Mouse (Mus musculus) midbrain, embryonic 11.5 days (tissue): ENCODE results near the gene Pycr1. TPM values are rescaled to one million over a fixed set of nuclear protein-coding genes. Genes with fewer than 3 reads are reported as not detected.

Experiments used
- ATAC-seq: fragments of 200-750 bp; cut with Nextera tagmentation; 2 replicates; pipeline ENCODE4 v1.8.0; 2017; ENCODE audit warnings: moderate TSS enrichment, moderate library complexity; ENCODE audit not compliant: low FRiP score
- DNase-seq: peaks from one replicate; pipeline ENCODE4 v3.0.0; 2015; ENCODE audit warnings: low spot score; ENCODE audit errors: missing footprints
- H3K27ac ChIP-seq: fragments of 300-500 bp; sonication (generic); 2 replicates; pipeline ENCODE4 v1.5.1; 2014; ENCODE audit warnings: low read depth, low read length
- H3K27me3 ChIP-seq: fragments of 300-500 bp; sonication (generic); 2 replicates; pipeline ENCODE4 v1.6.1; 2014; ENCODE audit warnings: mild to moderate bottlenecking, low read length, moderate library complexity, mixed read lengths; ENCODE audit not compliant: control insufficient read depth, insufficient read depth
- H3K36me3 ChIP-seq: fragments of 300-500 bp; sonication (generic); 2 replicates; pipeline ENCODE4 v1.6.1; 2014; ENCODE audit warnings: mild to moderate bottlenecking, low read length, moderate library complexity, mixed read lengths; ENCODE audit not compliant: control insufficient read depth, insufficient read depth
- H3K4me1 ChIP-seq: fragments of 300-500 bp; sonication (generic); 2 replicates; pipeline ENCODE4 v1.6.1; 2014; ENCODE audit warnings: low read length; ENCODE audit not compliant: control insufficient read depth, insufficient read depth
- H3K4me2 ChIP-seq: fragments of 300-500 bp; sonication (generic); 2 replicates; pipeline ENCODE4 v1.6.1; 2014; ENCODE audit warnings: mild to moderate bottlenecking, moderate library complexity
- H3K4me3 ChIP-seq: fragments of 300-500 bp; sonication (generic); 2 replicates; pipeline ENCODE4 v1.5.1; 2014; ENCODE audit warnings: low read depth, low read length
- H3K9ac ChIP-seq: fragments of 300-500 bp; sonication (generic); 2 replicates; pipeline ENCODE4 v1.6.1; 2014; ENCODE audit warnings: low read length
- H3K9me3 ChIP-seq: fragments of 300-500 bp; sonication (generic); 2 replicates; pipeline ENCODE4 v1.6.1; 2016; ENCODE audit warnings: low read length; ENCODE audit not compliant: control insufficient read depth
- WGBS: fragments of 180-500 bp; shearing (Covaris S2); extraction: QIAGEN DNeasy Blood & Tissue Kit; methylation state at CpG from one replicate; pipeline ENCODE4 v1.1.7; 2014; 5-methylcytosine and 5-hydroxymethylcytosine counted together
- polyA plus RNA-seq: library from polyadenylated mRNA; unstranded; fragments of >200 nt; fragmentation: Nextera tagmentation; extraction: Ambion mirVana; gene quantifications from 2 replicates; pipeline ENCODE4 v1.2.1, GENCODE M21; 2014

Pycr1 gene
- polyA plus RNA-seq, 1 experiment from 2014 or later: 32.8 TPM

DNA sequence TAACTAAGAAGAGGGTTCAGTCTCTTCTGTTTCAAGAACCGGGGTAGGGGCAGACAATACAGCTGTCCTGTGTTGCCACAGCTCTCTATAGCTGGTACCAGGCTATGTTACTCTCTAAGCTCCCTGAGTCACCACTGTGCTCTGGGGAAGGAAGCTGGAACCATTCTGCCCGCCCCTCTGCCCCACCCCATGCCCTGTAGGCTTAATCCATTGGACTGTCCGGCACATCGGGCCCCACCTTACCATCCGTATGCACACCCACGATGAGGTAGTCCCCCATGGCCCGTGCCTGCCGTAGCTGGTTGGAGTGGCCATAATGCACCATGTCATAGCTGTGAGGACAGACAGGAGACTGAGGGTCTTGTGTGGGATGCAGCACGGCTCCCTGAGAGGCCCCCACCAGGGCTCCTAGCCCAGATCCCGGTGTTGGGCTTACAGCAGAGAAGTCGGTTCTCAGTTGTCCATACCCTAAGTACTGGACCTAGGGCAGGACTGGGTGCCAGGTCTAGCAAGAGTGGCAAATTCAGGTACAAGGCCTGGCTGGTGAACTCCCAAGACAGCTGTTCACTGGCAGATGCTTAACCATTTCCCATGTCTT, 27.9 kb downstream of the Pycr1 start:
- H3K27me3 ChIP-seq: no peaks in the 10 kb centered on the region
- H3K27ac ChIP-seq: no peak overlapping the region
- no peak overlapping the region for H3K9ac ChIP-seq
- no peak overlapping the region for H3K4me3 ChIP-seq
- DNase-seq: no peak
- H3K9me3 ChIP-seq: no peaks in the 10 kb centered on the region
- 92% methylated on average over 11 of the region's 11 CpGs for WGBS
- H3K4me1 ChIP-seq: peaks cover 10% of the 10 kb centered on the region
- ATAC-seq: no peak
- H3K4me2 ChIP-seq: no peak overlapping the region
- peaks cover 24% of the 10 kb centered on the region for H3K36me3 ChIP-seq

DNA sequence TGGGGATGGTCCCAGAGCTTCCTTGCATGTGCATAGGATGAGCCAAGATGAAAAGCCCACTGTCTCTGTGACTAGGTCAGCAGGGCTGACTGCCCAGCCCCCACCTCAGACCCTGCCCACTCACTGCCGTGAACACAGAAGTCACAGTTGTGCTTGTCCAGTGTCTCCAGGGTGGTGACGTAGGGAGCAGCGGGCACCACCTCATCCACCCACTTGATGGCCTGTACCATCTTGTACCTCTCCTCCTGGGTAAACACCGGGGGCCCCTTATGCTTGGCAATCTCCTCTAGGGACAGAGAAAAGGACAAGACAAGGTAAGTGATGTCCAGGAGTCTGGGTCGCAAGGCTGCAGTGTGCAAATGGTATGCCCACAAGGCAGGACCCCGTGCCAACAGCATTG, 28.4 kb downstream of the Pycr1 start:
- Histone ChIP-seq H3K9ac (no peak overlapping the region), H3K27ac (no peak overlapping the region), H3K9me3 (no peaks in the 10 kb centered on the region), H3K27me3 (no peaks in the 10 kb centered on the region), H3K4me1 (peaks cover 10% of the 10 kb centered on the region), H3K36me3 (peaks cover 23% of the 10 kb centered on the region), H3K4me2 (no peak overlapping the region), H3K4me3 (no peak overlapping the region)
- ATAC-seq (no peak), DNase-seq (no peak)
- WGBS: 91% methylated on average over 6 of the region's 6 CpGs

DNA sequence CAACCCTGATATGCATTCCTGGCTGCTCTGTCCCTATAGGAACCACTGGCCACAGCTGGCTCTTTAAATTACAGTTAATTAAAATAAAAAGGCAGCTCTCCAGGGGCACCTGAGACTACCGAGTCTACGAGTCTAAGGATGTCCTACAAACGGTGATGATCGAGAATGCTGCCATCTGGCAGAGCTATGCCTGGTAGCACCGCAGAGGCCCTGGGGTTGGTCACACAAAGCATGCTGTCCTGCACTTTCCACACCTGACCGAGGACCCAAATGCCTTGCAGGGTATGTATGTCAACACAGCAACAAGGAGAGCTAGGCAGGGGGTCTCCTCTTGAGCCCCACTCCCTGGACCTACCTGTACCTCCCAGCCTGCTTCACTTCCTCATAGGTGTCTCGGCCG, 29.6 kb downstream of the Pycr1 start:
- no peak for ATAC-seq
- peaks cover 19% of the 10 kb centered on the region for H3K36me3 ChIP-seq

DNA sequence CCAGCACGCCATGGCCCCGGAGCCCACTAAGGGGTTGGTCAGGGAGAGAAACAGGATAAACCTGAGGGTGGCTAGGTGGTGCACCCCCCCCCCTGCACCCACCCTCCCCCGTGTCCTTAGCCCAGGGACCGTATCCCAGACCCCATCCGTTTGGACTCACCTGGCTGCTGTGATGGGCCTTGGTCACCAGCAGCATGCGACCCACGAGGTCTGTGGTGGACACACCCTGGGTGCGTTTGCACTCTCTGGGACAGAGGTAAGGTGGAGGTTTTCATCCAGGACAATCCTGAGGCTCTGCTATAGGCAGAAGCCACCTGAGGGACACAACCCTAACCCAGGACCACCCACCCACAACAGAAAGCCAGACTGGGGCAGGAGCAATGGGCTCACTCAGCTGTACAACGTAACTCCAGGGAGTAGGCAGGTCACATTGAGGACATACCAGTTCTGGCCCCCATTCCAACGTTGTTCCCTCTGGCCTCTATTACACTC, 30.0 kb downstream of the Pycr1 start:
- Histone ChIP-seq H3K4me2 (no peak overlapping the region), H3K27ac (no peak overlapping the region), H3K9me3 (no peaks in the 10 kb centered on the region), H3K9ac (no peak overlapping the region), H3K4me1 (peaks cover 15% of the 10 kb centered on the region), H3K4me3 (no peak overlapping the region), H3K36me3 (peaks cover 15% of the 10 kb centered on the region), H3K27me3 (peaks cover 4% of the 10 kb centered on the region; the same call in 1 of the 2 replicates)
- no peak for DNase-seq
- WGBS: 90% methylated on average over 10 of the region's 10 CpGs
- ATAC-seq: no peak

More for the DNA sequence above, 29.6 kb downstream of the Pycr1 start:
- Histone ChIP-seq H3K9me3 (no peaks in the 10 kb centered on the region), H3K27me3 (peaks cover 3% of the 10 kb centered on the region; the same call in 1 of the 2 replicates), H3K4me2 (no peak overlapping the region), H3K4me1 (peaks cover 11% of the 10 kb centered on the region), H3K9ac (no peak overlapping the region), H3K4me3 (no peak overlapping the region), H3K27ac (no peak overlapping the region)
- no peak for DNase-seq
- WGBS: 91% methylated on average over 8 of the region's 8 CpGs

DNA sequence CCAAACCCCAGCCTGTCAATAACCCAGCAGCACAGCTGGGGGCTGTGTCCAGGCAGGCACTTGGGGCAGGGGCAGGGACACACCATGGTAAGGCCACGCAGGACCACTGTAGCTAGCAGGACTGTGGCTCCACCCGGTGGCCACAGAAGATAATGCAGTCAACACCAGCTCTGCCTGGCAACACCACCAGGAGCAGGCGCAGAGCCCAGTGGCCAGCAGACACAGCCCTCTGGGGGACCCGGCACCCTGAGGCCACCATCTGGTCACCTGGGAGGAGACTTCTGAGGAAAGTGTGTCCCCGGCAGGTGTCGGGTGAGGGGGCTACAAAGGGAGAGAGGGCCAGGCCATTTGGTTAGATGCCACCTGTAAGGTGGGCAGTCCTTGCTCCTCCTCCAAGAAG, 30.8 kb downstream of the Pycr1 start:
- ATAC-seq: peak; percentile 28; the same call in 1 of the 2 replicates
- DNase-seq: peak; percentile 96
- Histone ChIP-seq H3K27me3 (peaks cover 4% of the 10 kb centered on the region; the same call in 1 of the 2 replicates), H3K4me2 (no peak overlapping the region), H3K4me1 (peaks cover 18% of the 10 kb centered on the region), H3K4me3 (no peak overlapping the region), H3K27ac (no peak overlapping the region), H3K9me3 (no peaks in the 10 kb centered on the region), H3K36me3 (peaks cover 11% of the 10 kb centered on the region), H3K9ac (no peak overlapping the region)
- 46% methylated on average over 6 of the region's 6 CpGs for WGBS

DNA sequence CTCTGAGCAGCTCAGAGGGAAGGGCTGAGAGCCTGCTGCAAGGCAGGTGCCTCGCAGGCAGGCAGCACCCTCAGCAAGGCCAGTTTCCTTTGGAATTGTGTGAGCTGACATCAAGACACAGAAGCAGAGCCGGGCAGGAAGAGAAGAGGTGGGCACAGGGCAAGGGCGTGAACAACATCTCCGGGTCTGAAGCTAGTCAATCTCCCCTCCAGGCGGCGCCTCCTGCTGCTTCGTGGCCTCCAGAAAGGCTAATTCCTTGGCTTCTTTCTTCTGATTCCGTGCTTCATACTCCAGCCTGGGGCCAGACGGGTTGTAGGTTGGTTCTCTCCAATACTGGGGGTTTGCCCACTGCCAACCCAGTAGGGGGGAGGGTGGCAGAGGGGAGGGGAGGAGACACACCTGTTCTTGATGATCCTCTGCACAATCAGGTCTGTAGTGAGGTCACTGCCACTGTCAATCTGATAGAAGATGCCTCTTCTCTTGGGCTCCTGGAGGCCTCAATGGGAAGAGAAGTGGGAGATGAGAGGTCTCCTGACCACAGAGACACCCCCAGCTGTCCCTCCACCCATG, 33.0 kb downstream of the Pycr1 start:
- no peak for DNase-seq
- no peak overlapping the region for H3K27ac ChIP-seq
- WGBS: 86% methylated on average over 9 of the region's 9 CpGs
- no peak overlapping the region for H3K4me3 ChIP-seq
- peaks cover 4% of the 10 kb centered on the region; the same call in 1 of the 2 replicates for H3K27me3 ChIP-seq
- peaks cover 10% of the 10 kb centered on the region for H3K4me1 ChIP-seq
- H3K4me2 ChIP-seq: no peak overlapping the region
- ATAC-seq: no peak
- H3K9me3 ChIP-seq: no peaks in the 10 kb centered on the region
- H3K36me3 ChIP-seq: peaks cover 11% of the 10 kb centered on the region
- no peak overlapping the region for H3K9ac ChIP-seq

DNA sequence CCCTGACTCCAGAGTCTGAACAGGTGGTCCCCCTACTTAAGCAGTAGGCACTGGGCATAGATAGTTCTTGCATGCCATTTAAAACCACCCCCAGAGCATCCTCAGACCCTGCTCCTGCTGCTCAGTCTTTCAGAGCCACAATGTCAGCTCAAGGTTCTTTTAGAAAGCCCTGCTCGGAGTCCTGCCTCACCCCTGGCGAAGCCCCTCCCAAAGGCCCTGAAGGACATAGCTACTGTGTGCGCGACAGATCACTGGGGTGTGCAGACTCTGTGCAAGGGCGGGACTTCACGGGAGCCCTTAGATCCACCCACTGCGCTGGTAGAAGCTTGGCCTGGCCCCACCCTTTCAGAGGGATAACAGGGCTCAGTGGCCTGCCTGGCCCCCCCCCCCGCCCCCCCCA, 34.3 kb downstream of the Pycr1 start:
- Histone ChIP-seq H3K36me3 (peaks cover 12% of the 10 kb centered on the region), H3K4me2 (no peak overlapping the region), H3K27me3 (peaks cover 4% of the 10 kb centered on the region; the same call in 1 of the 2 replicates), H3K4me3 (no peak overlapping the region), H3K9me3 (no peaks in the 10 kb centered on the region), H3K9ac (no peak overlapping the region; the same call in 1 of the 2 replicates), H3K27ac (no peak overlapping the region), H3K4me1 (peaks cover 10% of the 10 kb centered on the region)
- ATAC-seq: peak; percentile 31; the same call in 1 of the 2 replicates
- 37% methylated on average over 7 of the region's 8 CpGs for whole genome bisulfite sequencing
- no peak for DNase-seq

DNA sequence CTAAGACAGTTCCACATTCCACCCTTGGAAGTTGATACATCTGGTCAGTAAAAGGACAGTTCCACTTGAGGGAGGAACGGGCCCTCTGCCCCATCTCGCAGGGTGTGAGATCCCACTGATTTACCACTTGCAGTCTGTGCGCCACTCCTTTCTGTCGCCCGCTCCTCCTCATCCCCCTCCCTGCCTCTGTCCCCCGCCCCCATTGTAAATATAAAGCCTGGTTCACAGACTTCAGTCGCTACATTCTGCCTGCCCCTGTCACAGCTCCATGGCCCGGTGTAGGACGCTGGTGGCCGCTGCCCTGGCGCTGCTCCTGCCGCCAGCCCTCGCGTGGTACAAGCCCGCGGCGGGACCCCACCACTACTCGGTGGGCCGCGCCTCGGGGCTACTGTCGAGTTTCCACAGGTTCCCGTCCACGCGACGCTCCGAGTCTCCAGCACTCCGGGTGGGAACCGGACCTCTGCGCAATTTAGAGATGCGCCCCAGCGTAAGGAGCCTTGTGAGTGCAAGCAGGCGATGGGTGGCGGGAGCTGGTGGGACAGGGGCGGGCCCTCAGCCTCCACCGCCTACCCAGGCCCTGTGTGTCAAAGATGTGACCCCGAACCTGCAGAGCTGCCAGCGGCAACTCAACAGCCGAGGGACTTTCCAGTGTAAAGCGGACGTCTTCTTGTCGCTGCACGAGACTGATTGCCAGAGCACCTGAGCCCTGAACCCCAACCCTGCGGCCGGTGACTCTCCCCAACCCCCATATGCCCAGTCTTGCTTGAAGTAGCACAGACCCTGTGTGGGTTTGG, 35.1 kb downstream of the Pycr1 start, which contains the start of gene Npb:
Gene Npb, plus strand, starts transcription at position 237 of the 794 bp plus-strand sequence.
- peak within 1 kb of the TSS; percentile 44 for H3K9ac ChIP-seq
- peak within 1 kb of the TSS; percentile 19 for H3K4me3 ChIP-seq
- H3K4me2 ChIP-seq: peak within 1 kb of the TSS; percentile 41
- DNase-seq (peak; percentile 91), ATAC-seq (peak; percentile 47; the same call in 1 of the 2 replicates)
- H3K9me3 ChIP-seq: no peaks in the 10 kb centered on the region
- WGBS: 8% methylated on average over 45 of the region's 45 CpGs
- H3K4me1 ChIP-seq: peaks cover 10% of the 10 kb centered on the region
- no peak within 1 kb of the TSS for H3K27ac ChIP-seq
- peaks cover 12% of the 10 kb centered on the region for H3K36me3 ChIP-seq
- H3K27me3 ChIP-seq: peaks cover 4% of the 10 kb centered on the region; the same call in 1 of the 2 replicates
